Mouse (Mus musculus) lung, adult 2 months (tissue): ENCODE data around the gene Malrd1.

Experiments used
- CTCF ChIP-seq: fragments of 200-500 bp; IDR thresholded peaks from 2 replicates; pipeline ENCODE4 v1.5.1; 2011; ENCODE audit warnings: mild to moderate bottlenecking, low read length, control low read depth; ENCODE audit not compliant: insufficient read depth
- POLR2A ChIP-seq: fragments of 200-500 bp; IDR thresholded peaks from 2 replicates; pipeline ENCODE4 v1.6.1; 2011; ENCODE audit warnings: low read depth, mild to moderate bottlenecking, control low read depth, low read length, borderline replicate concordance; ENCODE audit errors: extremely low read depth

GRCm38 (mm10) chr2:16240861-16241260 is 714.6 kb downstream of the Malrd1 start:
- TF ChIP-seq POLR2A, result no peak
- no peak for TF ChIP-seq CTCF
